Comparison of ENCODE assay signal across 23 mouse cellular contexts in genomic region chr13:29615081-29615480, GRCm38 (mm10).
DNase-seq lines count a peak whose midpoint lies in the region; ATAC-seq lines count a peak whose summit lies in the region.
"Had no signal": no experiment of that assay in that cellular context is flagged by ENCODE, and none has a peak within 500 bp of the region (broad histone marks: within the 10 kb centered on the region; RNA-seq: fewer than 3 reads in every experiment).

No protein-coding gene starts in this region.

- H3K4me1 ChIP-seq in heart, embryonic 12.5 days (replicated peaks): peaks cover 53% of the 10 kb centered on the region
- H3K4me1 ChIP-seq in hindbrain, embryonic 13.5 days (replicated peaks): peaks cover 37% of the 10 kb centered on the region
- peaks cover 32% of the 10 kb centered on the region for H3K4me1 ChIP-seq in hindbrain, embryonic 12.5 days
- H3K4me1 ChIP-seq in midbrain, embryonic 11.5 days (ENCODE audit: control insufficient read depth, insufficient read depth, low read length): peaks cover 10% of the 10 kb centered on the region
- peaks cover 30% of the 10 kb centered on the region for H3K4me1 ChIP-seq in midbrain, embryonic 13.5 days (replicated peaks)

- no peaks in the 10 kb centered on the region for H3K9me3 ChIP-seq in heart, embryonic 12.5 days (replicated peaks)
- no peaks in the 10 kb centered on the region for H3K9me3 ChIP-seq in hindbrain, embryonic 13.5 days
- H3K9me3 ChIP-seq in hindbrain, embryonic 12.5 days (replicated peaks): no peaks in the 10 kb centered on the region
- H3K9me3 ChIP-seq in midbrain, embryonic 11.5 days (ENCODE audit: control insufficient read depth, low read length): no peaks in the 10 kb centered on the region
- H3K9me3 ChIP-seq in midbrain, embryonic 13.5 days: no peaks in the 10 kb centered on the region
- H3K9me3 ChIP-seq: embryonic facial prominence, embryonic 12.5 days; embryonic facial prominence, embryonic 15.5 days; intestine, embryonic 15.5 days had no signal

- H3K27me3 ChIP-seq in heart, embryonic 12.5 days (replicated peaks): no peaks in the 10 kb centered on the region
- H3K27me3 ChIP-seq in hindbrain, embryonic 13.5 days: no peaks in the 10 kb centered on the region
- H3K27me3 ChIP-seq in hindbrain, embryonic 12.5 days: no peaks in the 10 kb centered on the region
- H3K27me3 ChIP-seq in midbrain, embryonic 11.5 days (ENCODE audit: control insufficient read depth, insufficient read depth, low read length): no peaks in the 10 kb centered on the region
- H3K27me3 ChIP-seq in midbrain, embryonic 13.5 days: no peaks in the 10 kb centered on the region
- H3K27me3 ChIP-seq: embryonic facial prominence, embryonic 12.5 days; embryonic facial prominence, embryonic 15.5 days; intestine, embryonic 15.5 days had no signal

- WGBS in heart, embryonic 12.5 days: 74% methylated on average over 7 of the region's 7 CpGs
- 64% methylated on average over 7 of the region's 7 CpGs for WGBS in hindbrain, embryonic 13.5 days
- WGBS in hindbrain, embryonic 12.5 days: 78% methylated on average over 7 of the region's 7 CpGs
- 85% methylated on average over 7 of the region's 7 CpGs for WGBS in midbrain, embryonic 11.5 days
- 77% methylated on average over 7 of the region's 7 CpGs for WGBS in midbrain, embryonic 13.5 days

- ATAC-seq in heart, embryonic 12.5 days (ENCODE audit: insufficient number of reproducible peaks, low FRiP score): no peak
- peak; percentile 42; the same call in 1 of the 2 replicates for ATAC-seq in hindbrain, embryonic 13.5 days (ENCODE audit: low FRiP score)
- ATAC-seq in hindbrain, embryonic 12.5 days (ENCODE audit: low FRiP score): no peak
- no peak for ATAC-seq in midbrain, embryonic 11.5 days (ENCODE audit: low FRiP score)
- no peak for ATAC-seq in midbrain, embryonic 13.5 days
- ATAC-seq: activated CD4-positive, CD25-positive, alpha-beta regulatory T cell, adult 4 months; forebrain, embryonic 14.5 days; forebrain, postnatal 0 days; intestine, embryonic 15.5 days had no signal

- peak overlapping the region; percentile 57; the same call in 1 of the 2 replicates for H3K27ac ChIP-seq in heart, embryonic 12.5 days (ENCODE audit: poor library complexity, severe bottlenecking)
- no peak overlapping the region; the same call in 1 of the 2 replicates for H3K27ac ChIP-seq in hindbrain, embryonic 13.5 days
- H3K27ac ChIP-seq in hindbrain, embryonic 12.5 days: no peak overlapping the region
- no peak overlapping the region for H3K27ac ChIP-seq in midbrain, embryonic 11.5 days (ENCODE audit: low read depth, low read length)
- no peak overlapping the region for H3K27ac ChIP-seq in midbrain, embryonic 13.5 days
- H3K27ac ChIP-seq: embryonic facial prominence, embryonic 12.5 days; embryonic facial prominence, embryonic 15.5 days; gastrocnemius, adult 2 months; intestine, embryonic 15.5 days had no signal

- no peak overlapping the region for H3K4me3 ChIP-seq in heart, embryonic 12.5 days
- no peak overlapping the region for H3K4me3 ChIP-seq in hindbrain, embryonic 13.5 days
- H3K4me3 ChIP-seq in hindbrain, embryonic 12.5 days: no peak overlapping the region
- no peak overlapping the region for H3K4me3 ChIP-seq in midbrain, embryonic 11.5 days (ENCODE audit: low read depth, low read length)
- H3K4me3 ChIP-seq in midbrain, embryonic 13.5 days (replicated peaks): no peak overlapping the region
- H3K4me3 ChIP-seq: embryonic facial prominence, embryonic 12.5 days; embryonic facial prominence, embryonic 15.5 days; gastrocnemius, adult 2 months; intestine, embryonic 15.5 days had no signal

- no peak overlapping the region for H3K4me2 ChIP-seq in heart, embryonic 12.5 days
- no peak overlapping the region for H3K4me2 ChIP-seq in hindbrain, embryonic 13.5 days
- H3K4me2 ChIP-seq in hindbrain, embryonic 12.5 days (replicated peaks): no peak overlapping the region
- no peak overlapping the region for H3K4me2 ChIP-seq in midbrain, embryonic 11.5 days
- no peak overlapping the region for H3K4me2 ChIP-seq in midbrain, embryonic 13.5 days (replicated peaks)
- H3K4me2 ChIP-seq: embryonic facial prominence, embryonic 12.5 days; embryonic facial prominence, embryonic 15.5 days; heart, embryonic 11.5 days; intestine, embryonic 15.5 days had no signal

- H3K36me3 ChIP-seq in heart, embryonic 12.5 days: no peaks in the 10 kb centered on the region
- H3K36me3 ChIP-seq in hindbrain, embryonic 13.5 days: no peaks in the 10 kb centered on the region
- H3K36me3 ChIP-seq in hindbrain, embryonic 12.5 days: no peaks in the 10 kb centered on the region
- H3K36me3 ChIP-seq in midbrain, embryonic 11.5 days (ENCODE audit: control insufficient read depth, insufficient read depth, low read length): no peaks in the 10 kb centered on the region
- H3K36me3 ChIP-seq in midbrain, embryonic 13.5 days: no peaks in the 10 kb centered on the region
- H3K36me3 ChIP-seq: embryonic facial prominence, embryonic 12.5 days; embryonic facial prominence, embryonic 15.5 days; intestine, embryonic 15.5 days had no signal

- DNase-seq in heart, postnatal 4 days: no peak
- peak; percentile 78 for DNase-seq in midbrain, embryonic 11.5 days (ENCODE audit: low spot score, missing footprints)
- DNase-seq in embryo, embryonic 9.5 days (ENCODE audit: extremely low spot score): no peak
- DNase-seq: adrenal gland, adult 8-10 months; adrenal gland, postnatal 25 days; cerebellum, adult 18-20 months; cerebellum, adult 9-10 months; cerebellum, postnatal 14 days; forebrain, postnatal 0 days; gastrocnemius, adult 2 months; gastrocnemius, postnatal 14 days; heart, adult 11 months; kidney, adult 11 months had no signal

- H3K9ac ChIP-seq in heart, embryonic 12.5 days: no peak overlapping the region
- H3K9ac ChIP-seq in hindbrain, embryonic 13.5 days: no peak overlapping the region
- no peak overlapping the region for H3K9ac ChIP-seq in hindbrain, embryonic 12.5 days
- H3K9ac ChIP-seq in midbrain, embryonic 11.5 days (ENCODE audit: low read length): no peak overlapping the region
- H3K9ac ChIP-seq in midbrain, embryonic 13.5 days (replicated peaks): no peak overlapping the region
- H3K9ac ChIP-seq: embryonic facial prominence, embryonic 12.5 days; embryonic facial prominence, embryonic 15.5 days; forebrain, postnatal 0 days; intestine, embryonic 15.5 days had no signal
